Mouse (Mus musculus) spleen, postnatal 0 days (tissue): ENCODE results near the gene Olfr569. TPM values are rescaled to one million over a fixed set of nuclear protein-coding genes. Genes with fewer than 3 reads are reported as not detected.

Source experiments
- polyA plus RNA-seq: library from polyadenylated mRNA; unstranded; fragments of >200 nt; fragmentation: Nextera tagmentation; extraction: Ambion mirVana; gene quantifications from 2 replicates; pipeline ENCODE4 v1.2.1, GENCODE M21; 2015

Gene Olfr569
- not detected in 2 replicates for polyA plus RNA-seq

GRCm38 (mm10) chr7:102890782-102891181 is at the start of gene Olfr569:
Olfr569 (minus strand) TSS chr7:102890882.

GRCm38 (mm10) chr7:102924109-102924508 is 33.4 kb upstream of the Olfr569 start, which contains the start of gene Olfr572:
Olfr572 (plus strand) TSS chr7:102924409.

DNA sequence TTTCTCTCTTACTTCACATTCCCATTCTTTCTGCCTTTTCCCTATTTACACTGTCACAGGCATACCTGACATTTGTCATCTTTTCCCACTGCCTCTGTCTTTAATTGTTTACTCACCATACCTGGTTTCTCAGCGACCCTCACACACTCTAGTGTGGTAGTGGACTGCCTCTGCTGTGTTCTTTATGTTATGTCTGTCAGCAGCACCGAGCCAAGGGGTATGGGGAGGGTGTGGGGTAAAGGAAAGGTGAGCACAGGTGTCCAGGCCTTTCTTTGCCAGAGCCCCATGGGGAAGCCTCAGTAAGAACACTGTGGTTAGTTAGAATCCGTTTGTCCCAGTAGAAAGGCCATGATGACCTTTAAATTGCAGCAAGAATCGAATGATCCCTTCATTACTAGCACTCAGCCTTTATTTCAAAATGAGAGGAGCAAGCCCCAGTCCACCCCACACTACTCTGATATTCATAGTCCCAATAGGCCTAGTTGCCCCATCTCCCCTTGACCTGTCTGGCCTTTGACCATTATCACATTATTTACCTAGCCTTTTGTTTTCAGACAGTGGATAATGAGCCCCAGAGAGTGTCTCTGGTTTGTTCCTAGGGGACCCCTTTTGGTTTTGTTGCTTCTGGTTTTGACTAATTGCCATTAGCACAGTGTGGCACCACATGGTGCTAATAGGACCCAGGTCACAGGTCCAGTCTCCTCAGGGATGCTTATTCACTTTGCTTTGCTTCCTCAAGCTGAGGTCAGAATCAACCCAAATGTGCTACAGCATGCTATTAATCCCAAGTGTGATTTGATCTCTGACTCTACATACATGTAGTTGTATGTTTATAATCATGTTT is 26.6 kb upstream of the Olfr569 start, which contains the start of gene Olfr571:
TSS of gene Olfr571 (minus strand) at position 505 of the 844 bp plus-strand sequence.

DNA sequence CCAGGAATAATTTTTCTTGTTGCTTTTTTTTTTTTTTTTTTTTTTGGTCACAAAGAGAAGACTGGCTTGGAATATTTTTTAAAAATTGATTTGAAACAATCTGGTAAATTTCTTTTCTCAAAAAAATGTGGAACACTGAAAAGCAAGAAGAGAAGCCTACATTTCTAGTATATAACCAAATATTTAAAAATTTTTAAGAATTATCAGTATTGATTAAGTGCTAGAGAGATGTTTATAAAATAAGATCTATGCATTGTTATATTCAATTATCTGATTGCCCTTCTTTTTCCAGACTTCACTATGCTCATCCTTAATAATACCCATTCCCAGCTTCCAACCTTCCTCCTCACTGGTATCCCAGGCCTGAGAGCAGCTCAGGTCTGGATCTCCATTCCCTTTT is 13.9 kb downstream of the Olfr569 start, which contains the start of gene Olfr568:
TSS of gene Olfr568 (plus strand) at position 301 of the 400 bp plus-strand sequence.

DNA sequence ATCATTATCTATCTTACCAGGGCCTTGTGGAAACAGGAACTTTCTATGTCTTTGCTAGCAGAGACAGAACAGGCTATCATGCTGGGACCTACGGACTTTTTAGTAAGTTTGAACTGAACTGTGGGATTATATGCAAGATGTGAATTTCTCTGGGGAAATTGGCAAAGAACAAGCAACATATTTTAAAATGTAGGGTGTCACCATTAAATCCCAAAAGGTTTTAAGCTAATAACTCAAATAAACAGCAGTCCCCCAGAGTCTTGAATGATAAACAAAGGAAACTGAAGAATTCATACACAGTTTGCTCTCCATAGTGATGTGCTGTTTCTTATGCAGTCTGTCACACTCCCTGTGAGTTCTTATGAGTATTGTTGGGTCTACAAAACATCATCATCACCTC is 32.0 kb downstream of the Olfr569 start, which contains the start of gene Olfr566:
TSS of gene Olfr566 (minus strand) at position 101 of the 400 bp plus-strand sequence.

Other genes starting within 250 kb of the Olfr569 start
- not detected in 2 replicates for gene Olfr555, start 232.1 kb downstream of the Olfr569 start, polyA plus RNA-seq
- not detected in 2 replicates for gene Olfr556, start 226.0 kb downstream of the Olfr569 start, polyA plus RNA-seq
- 3.6 and 4.1 TPM in 2 replicates for gene Trim68, start 203.6 kb downstream of the Olfr569 start, polyA plus RNA-seq
- gene Olfr557, start 195.0 kb downstream of the Olfr569 start, polyA plus RNA-seq, result not detected in 2 replicates
- 0.06 TPM in 1 of 2 replicates, not detected in the other for gene Olfr558, start 188.7 kb downstream of the Olfr569 start, polyA plus RNA-seq
- gene Olfr33, start 171.8 kb downstream of the Olfr569 start, polyA plus RNA-seq, result not detected in 2 replicates
- gene Olfr559, start 163.4 kb downstream of the Olfr569 start, polyA plus RNA-seq, result not detected in 2 replicates
- not detected in 2 replicates for gene Olfr560, start 131.5 kb downstream of the Olfr569 start, polyA plus RNA-seq
- gene Olfr78, start 131.4 kb downstream of the Olfr569 start, polyA plus RNA-seq, result not detected in 2 replicates
- not detected in 2 replicates for gene Olfr561, start 119.7 kb downstream of the Olfr569 start, polyA plus RNA-seq
- gene Olfr564, start 87.4 kb downstream of the Olfr569 start, polyA plus RNA-seq, result not detected in 2 replicates
- gene Olfr566, start 32.1 kb downstream of the Olfr569 start, polyA plus RNA-seq, result not detected in 2 replicates
- gene Olfr568, start 13.8 kb downstream of the Olfr569 start, polyA plus RNA-seq, result not detected in 2 replicates
- gene Olfr570, start 3.7 kb upstream of the Olfr569 start, polyA plus RNA-seq, result not detected in 2 replicates
- not detected in 2 replicates for gene Olfr571, start 26.7 kb upstream of the Olfr569 start, polyA plus RNA-seq
- gene Olfr572, start 33.5 kb upstream of the Olfr569 start, polyA plus RNA-seq, result not detected in 2 replicates
- gene Olfr573-ps1, start 51.7 kb upstream of the Olfr569 start, polyA plus RNA-seq, result not detected in 2 replicates
- gene Olfr574, start 57.6 kb upstream of the Olfr569 start, polyA plus RNA-seq, result not detected in 2 replicates
- gene Olfr575, start 67.9 kb upstream of the Olfr569 start, polyA plus RNA-seq, result not detected in 2 replicates
- not detected in 2 replicates for gene Olfr576, start 71.8 kb upstream of the Olfr569 start, polyA plus RNA-seq
- not detected in 2 replicates for gene Olfr577, start 85.1 kb upstream of the Olfr569 start, polyA plus RNA-seq
- not detected in 2 replicates for gene Olfr578, start 98.4 kb upstream of the Olfr569 start, polyA plus RNA-seq
- gene Olfr582, start 147.1 kb upstream of the Olfr569 start, polyA plus RNA-seq, result not detected in 2 replicates
- gene Olfr583, start 160.4 kb upstream of the Olfr569 start, polyA plus RNA-seq, result not detected in 2 replicates
- gene Olfr584, start 191.0 kb upstream of the Olfr569 start, polyA plus RNA-seq, result not detected in 2 replicates
- gene Olfr585, start 206.8 kb upstream of the Olfr569 start, polyA plus RNA-seq, result not detected in 2 replicates
- gene Olfr586, start 234.8 kb upstream of the Olfr569 start, polyA plus RNA-seq, result not detected in 2 replicates
- gene Olfr588-ps1, start 250.0 kb upstream of the Olfr569 start, polyA plus RNA-seq, result not detected in 2 replicates